Mouse (Mus musculus) small intestine, adult 2 months (tissue): Measurements from ENCODE around the gene Prn.

Experiments
- CTCF ChIP-seq: fragments of 200-500 bp; IDR thresholded peaks from 2 replicates; pipeline ENCODE4 v1.5.1; 2012; ENCODE audit warnings: low read depth, mild to moderate bottlenecking, control low read depth, inconsistent platforms, low read length, moderate library complexity, mixed read lengths; ENCODE audit not compliant: insufficient replicate concordance, insufficient read length; ENCODE audit errors: extremely low read depth
- POLR2A ChIP-seq: fragments of 200-500 bp; IDR thresholded peaks from 2 replicates; pipeline ENCODE4 v1.6.1; 2012; ENCODE audit warnings: low read depth, mild to moderate bottlenecking, control low read depth, inconsistent platforms, low read length, moderate library complexity

DNA sequence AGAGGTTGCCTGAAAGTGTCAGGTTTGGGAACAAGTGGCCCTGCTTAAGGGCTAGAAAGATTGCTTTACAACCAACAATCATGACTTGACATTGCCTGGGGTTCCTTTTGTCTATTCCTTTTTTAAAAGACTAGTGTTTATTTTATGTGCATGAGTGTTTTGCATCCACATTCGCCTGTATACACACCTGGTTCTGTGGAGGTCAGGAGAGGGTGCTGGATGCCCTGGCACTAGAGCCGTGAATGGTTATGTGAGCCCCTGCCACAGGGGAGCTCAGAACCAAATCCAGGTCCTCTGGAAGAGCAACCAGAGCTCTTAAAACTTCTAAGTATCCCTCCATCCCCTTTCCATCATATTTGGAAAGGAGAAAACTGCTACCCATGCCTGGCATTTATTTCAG, 1.1 kb downstream of the Prn start:
- TF ChIP-seq CTCF (no peak), POLR2A (no peak)
